Mouse (Mus musculus) hindbrain, embryonic 10.5 days (tissue): ENCODE measurements at regions not wholly inside any gene's neighbourhood (a gene's known extent, or its start where the extent isn't known, plus 50 kb on each side); places are given as distances from the start of the nearest gene placed in this dataset.

ENCODE experiments used
- DNase-seq: peaks from one replicate; pipeline ENCODE4 v3.0.0-alpha.2; 2017; ENCODE audit warnings: low spot score
- H3K27ac ChIP-seq: fragments of 300-500 bp; sonication (generic); 2 replicates; pipeline ENCODE4 v1.5.1; 2016; ENCODE audit warnings: mild to moderate bottlenecking, moderate library complexity
- H3K27me3 ChIP-seq: fragments of 300-500 bp; sonication (generic); 2 replicates; pipeline ENCODE4 v1.6.1; 2016; ENCODE audit warnings: mild to moderate bottlenecking; ENCODE audit not compliant: poor library complexity, insufficient read depth, severe bottlenecking
- H3K36me3 ChIP-seq: fragments of 300-500 bp; sonication (generic); 2 replicates; pipeline ENCODE4 v1.6.1; 2016; ENCODE audit warnings: mild to moderate bottlenecking, moderate library complexity
- H3K4me1 ChIP-seq: fragments of 300-500 bp; sonication (generic); replicated peaks from 2 replicates; pipeline ENCODE4 v1.6.1; 2016; ENCODE audit warnings: mild to moderate bottlenecking
- H3K4me3 ChIP-seq: fragments of 300-500 bp; sonication (generic); 2 replicates; pipeline ENCODE4 v1.5.1; 2016; ENCODE audit warnings: mild to moderate bottlenecking, moderate library complexity
- H3K9me3 ChIP-seq: fragments of 300-500 bp; sonication (generic); 2 replicates; pipeline ENCODE4 v1.6.1; 2016; ENCODE audit warnings: mild to moderate bottlenecking, moderate library complexity
- WGBS: fragments of 180-500 bp; shearing (Covaris S2); methylation state at CpG from one replicate; pipeline ENCODE4 v1.1.7; 2016; 5-methylcytosine and 5-hydroxymethylcytosine counted together

- no peaks in the 10 kb centered on the region for H3K36me3 ChIP-seq
- 0 out of 2 replicates have a peak, but pooled peaks cover 14% of the 10 kb centered on the region for H3K4me1 ChIP-seq
- no peak overlapping the region for H3K4me3 ChIP-seq
- 71% methylated on average over 10 of the region's 10 CpGs for WGBS
- H3K9me3 ChIP-seq = no peaks in the 10 kb centered on the region
- 0 out of 2 replicates have a peak, but pooled peaks cover 4% of the 10 kb centered on the region for H3K27me3 ChIP-seq
- DNase-seq = no peak
- H3K27ac ChIP-seq = no peak overlapping the region
Measured at GRCm38 (mm10) chr17:45169257-45169994, 264.1 kb downstream of the Cdc5l start.
